Mouse (Mus musculus) urinary bladder, postnatal 25 days (tissue): Measurements from ENCODE around the gene Kin.

Source experiments
- DNase-seq: peaks from one replicate; pipeline ENCODE4 v3.0.0; 2022; ENCODE audit warnings: low spot score

Kin gene

GRCm38 (mm10) chr2:10080310-10081010, at the start of gene Kin, which contains the start of gene Atp5c1:
Gene Kin, plus strand, starts transcription at chr2:10080593.
Gene Atp5c1, minus strand, starts transcription at chr2:10080510.
- peak; percentile 90 for DNase-seq

- no peak for DNase-seq
Observed at GRCm38 (mm10) chr2:10033684-10034083, 46.7 kb upstream of the Kin start.

GRCm38 (mm10) chr2:10034976-10035375, 45.4 kb upstream of the Kin start:
- no peak for DNase-seq

GRCm38 (mm10) chr2:10047758-10048436, 32.5 kb upstream of the Kin start:
- peak; percentile 12 for DNase-seq

GRCm38 (mm10) chr2:10048461-10048860, 31.9 kb upstream of the Kin start, which contains the start of gene Taf3:
Gene Taf3, minus strand, starts transcription at chr2:10048596.
- DNase-seq = peak; percentile 91

GRCm38 (mm10) chr2:10049456-10049855, 30.9 kb upstream of the Kin start:
- no peak for DNase-seq

GRCm38 (mm10) chr2:10050878-10051277, 29.5 kb upstream of the Kin start:
- DNase-seq = no peak

GRCm38 (mm10) chr2:10051996-10052395, 28.4 kb upstream of the Kin start:
- DNase-seq = no peak

- DNase-seq = no peak
Observed at GRCm38 (mm10) chr2:10058836-10059235, 21.6 kb upstream of the Kin start.

- no peak for DNase-seq
Observed at GRCm38 (mm10) chr2:10071751-10072150, 8.6 kb upstream of the Kin start.

GRCm38 (mm10) chr2:10074470-10074869, 5.9 kb upstream of the Kin start:
- DNase-seq = no peak

- no peak for DNase-seq
Observed at GRCm38 (mm10) chr2:10076675-10077074, 3.7 kb upstream of the Kin start.

- no peak for DNase-seq
Observed at GRCm38 (mm10) chr2:10079745-10080309, 566 bp upstream of the Kin start.

- DNase-seq = no peak
Observed at GRCm38 (mm10) chr2:10081453-10082080, 1.2 kb downstream of the Kin start.

- no peak for DNase-seq
Observed at GRCm38 (mm10) chr2:10082737-10083136, 2.3 kb downstream of the Kin start.

- DNase-seq = no peak
Observed at GRCm38 (mm10) chr2:10087256-10087850, 7.0 kb downstream of the Kin start.

GRCm38 (mm10) chr2:10094327-10095100, 14.1 kb downstream of the Kin start:
- DNase-seq = no peak

- DNase-seq = peak; percentile 51
Observed at GRCm38 (mm10) chr2:10098598-10099215, 18.3 kb downstream of the Kin start.

- DNase-seq = no peak
Observed at GRCm38 (mm10) chr2:10100471-10100870, 20.1 kb downstream of the Kin start.

GRCm38 (mm10) chr2:10101180-10101579, 20.8 kb downstream of the Kin start:
- peak; percentile 28 for DNase-seq
